Mouse (Mus musculus) G1E (cell line): ENCODE measurements around the gene Mob1a.

Experiments
- CTCF ChIP-seq: IDR thresholded peaks from 2 replicates; pipeline ENCODE4 v1.5.1; 2012; ENCODE audit warnings: low read depth, low read length, inconsistent platforms, mixed read lengths
- GATA1 ChIP-seq: IDR thresholded peaks from 2 replicates; pipeline ENCODE4 v1.6.1; 2012; ENCODE audit warnings: borderline replicate concordance, low read length, inconsistent platforms, mixed read lengths
- GATA2 ChIP-seq: IDR thresholded peaks from 2 replicates; pipeline ENCODE4 v1.6.1; 2012; ENCODE audit warnings: low read depth, low read length, inconsistent platforms, borderline replicate concordance
- TAL1 ChIP-seq: conservative IDR thresholded peaks from 2 replicates; pipeline ENCODE4 v1.6.1; 2012; ENCODE audit warnings: low read depth, low read length, inconsistent platforms, mixed read lengths

- TF ChIP-seq CTCF (no peak), GATA1 (no peak), GATA2 (no peak), TAL1 (no peak)
These were observed 56.0 kb downstream of the Mob1a start for GRCm38 (mm10) chr6:83381510-83382491.
